Mouse (Mus musculus): ENCODE measurements around the gene Tgif2lx2. TPM values are rescaled to one million over a fixed set of nuclear protein-coding genes. Genes with fewer than 3 reads are reported as not detected.
"Not testable (repeated sequence)": the region's sequence is repeated elsewhere in the genome, so short reads cannot be mapped to it uniquely, and the experiment has no call there.

Tgif2lx2 gene
- not detected in 2 replicates for polyA plus RNA-seq (2015; fragmentation: Nextera tagmentation; extraction: Ambion mirVana)

DNA sequence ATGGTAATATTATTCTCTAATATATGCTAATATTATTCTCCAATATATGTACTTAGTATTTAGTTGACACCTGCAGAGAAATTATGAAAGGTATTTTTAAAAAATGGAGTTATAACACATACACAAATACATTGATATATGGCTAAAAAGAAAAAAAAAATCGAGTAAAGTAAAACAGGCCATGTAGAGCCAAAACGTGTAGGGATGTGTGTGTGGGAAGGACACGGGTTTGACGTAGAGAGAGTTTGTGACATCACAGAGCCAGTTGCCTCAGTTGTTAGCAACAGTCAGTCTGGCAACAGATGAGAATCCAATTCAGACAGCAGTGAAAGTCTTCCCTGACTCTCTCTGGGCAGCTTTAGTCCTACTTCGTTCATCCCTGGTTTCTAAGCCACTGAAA lies at the start of gene Tgif2lx2:
Gene Tgif2lx2 (plus strand): TSS at position 301 of the 400 bp plus-strand sequence.
- H3K9me3 ChIP-seq; H3K4me1 ChIP-seq; H3K27me3 ChIP-seq; H3K36me3 ChIP-seq; H3K4me2 ChIP-seq (replicated peaks); ATAC-seq (replicated peaks); H3K9ac ChIP-seq (replicated peaks); H3K27ac ChIP-seq (replicated peaks); H3K4me3 ChIP-seq: not testable (repeated sequence)
- no CpG with 5 or more reads among the region's 5 CpGs for WGBS

Other genes with a start within 250 kb of the Tgif2lx2 start
- not detected in 2 replicates for gene Tgif2lx1, start 53.5 kb downstream of the Tgif2lx2 start, polyA plus RNA-seq (2015; fragmentation: Nextera tagmentation; extraction: Ambion mirVana)